Mouse (Mus musculus): ENCODE data around the gene Brip1. TPM values are rescaled to one million over a fixed set of nuclear protein-coding genes. Genes with fewer than 3 reads are reported as not detected.

Gene Brip1
- total and polyA plus RNA-seq, 2 experiments from 2014 or later: 0.31 to 2.0 TPM

DNA sequence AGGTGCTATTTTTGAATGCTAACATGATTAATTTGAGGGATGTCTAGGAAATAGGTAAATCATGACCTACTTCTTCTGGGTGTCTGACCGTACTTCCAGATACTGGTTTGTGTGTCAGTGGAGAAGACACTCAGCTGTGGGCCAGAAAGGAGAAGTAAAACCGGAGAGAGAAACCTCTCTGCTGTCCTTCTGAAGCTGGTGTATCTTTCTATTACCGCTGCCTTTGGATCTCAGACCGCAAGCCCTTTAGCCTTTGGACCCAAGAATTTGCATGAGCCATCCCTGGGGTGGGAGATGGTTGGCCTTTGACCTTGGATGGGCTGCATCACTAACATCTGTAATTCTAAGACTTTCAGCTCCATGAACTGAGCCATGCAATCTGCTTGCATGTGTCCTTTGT lies 93.7 kb downstream of the Brip1 start:
- ATAC-seq (ENCODE audit: insufficient read depth, low read depth) (no peak), DNase-seq (ENCODE audit: low spot score) (no peak)
- Histone ChIP-seq H3K4me2 (ENCODE audit: low read depth, low read length) (no peak overlapping the region), H3K4me1 (ENCODE audit: control insufficient read depth, insufficient read depth) (no peaks in the 10 kb centered on the region), H3K4me3 (ENCODE audit: low read depth, low read length) (no peak overlapping the region), H3K27me3 (ENCODE audit: control insufficient read depth, insufficient read depth, low read length) (no peaks in the 10 kb centered on the region), H3K9ac (replicated peaks; ENCODE audit: low read depth, low read length) (no peak overlapping the region), H3K27ac (ENCODE audit: low read depth) (no peak overlapping the region), H3K36me3 (replicated peaks; ENCODE audit: control insufficient read depth, insufficient read depth, low read length) (no peaks in the 10 kb centered on the region), H3K9me3 (replicated peaks; ENCODE audit: control insufficient read depth, low read length) (no peaks in the 10 kb centered on the region)
- WGBS: 88% methylated on average over 4 of the region's 4 CpGs
- TF ChIP-seq EP300 (IDR thresholded peaks at IDR 0.05; ENCODE audit: low read depth): no peak
- no peak for TF ChIP-seq CTCF (IDR thresholded peaks at IDR 0.05; ENCODE audit: low read depth)

DNA sequence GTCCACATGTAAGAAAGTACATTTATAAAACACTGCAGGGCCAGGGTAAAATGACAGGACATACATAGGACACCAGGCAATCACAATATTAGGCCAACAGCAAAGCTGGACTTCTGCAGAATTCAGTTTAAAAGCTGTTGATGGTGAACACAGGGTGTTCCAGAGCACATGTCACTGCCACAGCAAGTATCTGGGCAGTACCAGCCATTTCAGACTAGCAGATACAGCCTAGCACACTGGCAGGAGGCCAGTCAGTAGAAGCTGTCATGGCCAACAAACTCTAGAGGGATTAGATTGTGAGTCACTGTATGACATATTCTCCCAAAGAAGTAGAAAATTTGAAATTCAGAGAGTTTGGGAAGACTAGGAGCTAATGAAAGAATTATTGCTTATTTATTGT lies 94.4 kb downstream of the Brip1 start:
- Histone ChIP-seq H3K4me1 (ENCODE audit: control insufficient read depth, insufficient read depth) (no peaks in the 10 kb centered on the region), H3K36me3 (replicated peaks; ENCODE audit: control insufficient read depth, insufficient read depth, low read length) (no peaks in the 10 kb centered on the region), H3K9ac (replicated peaks; ENCODE audit: low read depth, low read length) (no peak overlapping the region), H3K9me3 (replicated peaks; ENCODE audit: control insufficient read depth, low read length) (no peaks in the 10 kb centered on the region), H3K27me3 (ENCODE audit: control insufficient read depth, insufficient read depth, low read length) (no peaks in the 10 kb centered on the region), H3K4me3 (ENCODE audit: low read depth, low read length) (no peak overlapping the region), H3K4me2 (ENCODE audit: low read depth, low read length) (no peak overlapping the region), H3K27ac (ENCODE audit: low read depth) (no peak overlapping the region)
- TF ChIP-seq CTCF (IDR thresholded peaks at IDR 0.05; ENCODE audit: low read depth) (no peak), EP300 (IDR thresholded peaks at IDR 0.05; ENCODE audit: low read depth) (no peak)
- ATAC-seq (ENCODE audit: insufficient read depth, low read depth) (no peak), DNase-seq (ENCODE audit: low spot score) (no peak)

DNA sequence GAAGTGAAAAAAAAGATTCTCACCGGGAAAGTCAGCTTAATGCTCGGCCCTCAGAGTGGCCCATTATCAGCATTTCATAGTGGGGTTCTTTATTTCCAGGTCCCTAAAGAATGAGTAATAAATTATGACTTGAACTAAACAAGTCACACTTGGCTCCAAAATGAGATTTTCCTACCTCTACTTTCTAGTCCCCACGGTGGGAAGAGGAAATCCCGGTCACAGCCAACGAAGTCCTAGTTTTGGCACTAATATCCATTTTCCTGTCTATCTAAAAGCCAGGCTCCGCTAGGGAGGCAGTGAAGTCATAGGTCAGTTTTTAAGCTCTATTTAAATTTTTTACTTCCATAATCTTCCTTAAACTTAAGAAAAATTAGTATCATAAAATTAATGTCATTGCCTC lies 99.8 kb downstream of the Brip1 start:
- Histone ChIP-seq H3K36me3 (replicated peaks; ENCODE audit: control insufficient read depth, insufficient read depth, low read length) (peaks cover 4% of the 10 kb centered on the region; the same call in 1 of the 2 replicates), H3K4me1 (ENCODE audit: control insufficient read depth, insufficient read depth) (no peaks in the 10 kb centered on the region), H3K9ac (replicated peaks; ENCODE audit: low read depth, low read length) (no peak overlapping the region), H3K4me2 (ENCODE audit: low read depth, low read length) (no peak overlapping the region), H3K27ac (ENCODE audit: low read depth) (no peak overlapping the region), H3K9me3 (replicated peaks; ENCODE audit: control insufficient read depth, low read length) (0 out of 2 replicates have a peak, but pooled peaks cover 3% of the 10 kb centered on the region), H3K4me3 (ENCODE audit: low read depth, low read length) (no peak overlapping the region), H3K27me3 (ENCODE audit: control insufficient read depth, insufficient read depth, low read length) (no peaks in the 10 kb centered on the region)
- ATAC-seq (ENCODE audit: insufficient read depth, low read depth) (no peak), DNase-seq (ENCODE audit: low spot score) (no peak)
- WGBS: 54% methylated on average over 6 of the region's 6 CpGs
- TF ChIP-seq EP300 (IDR thresholded peaks at IDR 0.05; ENCODE audit: low read depth) (no peak), CTCF (IDR thresholded peaks at IDR 0.05; ENCODE audit: low read depth) (no peak)

DNA sequence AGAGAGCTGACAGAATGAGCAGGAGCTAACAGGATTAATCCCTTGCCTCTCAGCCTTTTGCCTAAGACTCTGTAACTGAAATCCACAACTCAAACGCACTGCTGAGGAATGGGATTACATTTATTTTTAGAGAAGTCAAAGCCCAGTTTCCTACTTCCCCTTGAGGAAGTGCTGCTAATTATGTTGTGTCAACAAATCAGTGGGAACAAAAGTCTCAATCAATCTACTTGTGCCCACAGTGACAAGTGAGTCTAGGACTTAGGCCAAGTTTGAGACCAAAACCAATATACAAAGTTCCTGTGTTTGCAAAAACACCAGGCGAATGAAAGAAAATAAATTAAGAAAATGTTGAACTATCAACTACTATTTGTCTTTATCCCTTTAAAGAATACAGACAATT lies 101.7 kb downstream of the Brip1 start:
- no peaks in the 10 kb centered on the region for H3K4me1 ChIP-seq (ENCODE audit: control insufficient read depth, insufficient read depth)
- no peak overlapping the region for H3K4me2 ChIP-seq (ENCODE audit: low read depth, low read length)
- 0 out of 2 replicates have a peak, but pooled peaks cover 3% of the 10 kb centered on the region for H3K9me3 ChIP-seq (replicated peaks; ENCODE audit: control insufficient read depth, low read length)
- H3K27ac ChIP-seq (ENCODE audit: low read depth): no peak overlapping the region
- no peak for DNase-seq (ENCODE audit: low spot score)
- H3K27me3 ChIP-seq (ENCODE audit: control insufficient read depth, insufficient read depth, low read length): no peaks in the 10 kb centered on the region
- 45% methylated on average over 2 of the region's 2 CpGs for WGBS
- H3K4me3 ChIP-seq (ENCODE audit: low read depth, low read length): no peak overlapping the region
- ATAC-seq (ENCODE audit: insufficient read depth, low read depth): no peak
- peaks cover 4% of the 10 kb centered on the region; the same call in 1 of the 2 replicates for H3K36me3 ChIP-seq (replicated peaks; ENCODE audit: control insufficient read depth, insufficient read depth, low read length)
- H3K9ac ChIP-seq (replicated peaks; ENCODE audit: low read depth, low read length): no peak overlapping the region
- TF ChIP-seq EP300 (IDR thresholded peaks at IDR 0.05; ENCODE audit: low read depth) (no peak), CTCF (IDR thresholded peaks at IDR 0.05; ENCODE audit: low read depth) (no peak)

DNA sequence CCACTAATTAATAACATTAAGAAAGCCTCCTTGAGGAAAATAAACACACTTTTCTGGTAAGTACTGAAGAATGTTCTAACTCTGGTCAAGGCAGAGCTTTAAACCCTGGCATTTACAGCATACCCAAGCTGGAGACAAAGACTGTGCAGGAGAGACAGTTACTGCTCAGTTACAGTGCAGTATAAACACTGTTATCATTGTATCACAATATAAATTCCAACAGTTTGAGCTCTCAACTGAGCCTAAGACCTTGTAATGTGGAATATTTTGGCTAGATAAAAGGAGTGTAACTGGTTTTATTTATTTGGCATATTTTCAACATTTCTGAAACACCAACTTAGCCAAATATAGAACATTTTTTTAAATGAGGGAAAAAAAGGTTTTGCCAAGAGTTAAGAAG lies 112.2 kb downstream of the Brip1 start:
- DNase-seq (ENCODE audit: low spot score): no peak
- TF ChIP-seq CTCF (IDR thresholded peaks at IDR 0.05; ENCODE audit: low read depth) (no peak), EP300 (IDR thresholded peaks at IDR 0.05; ENCODE audit: low read depth) (no peak)
- H3K4me1 ChIP-seq (ENCODE audit: control insufficient read depth, insufficient read depth): no peaks in the 10 kb centered on the region
- H3K36me3 ChIP-seq (replicated peaks; ENCODE audit: control insufficient read depth, insufficient read depth, low read length): no peaks in the 10 kb centered on the region
- H3K27ac ChIP-seq (ENCODE audit: low read depth): no peak overlapping the region
- no peaks in the 10 kb centered on the region for H3K27me3 ChIP-seq (ENCODE audit: control insufficient read depth, insufficient read depth, low read length)
- no peak overlapping the region for H3K4me3 ChIP-seq (ENCODE audit: low read depth, low read length)
- no peak for ATAC-seq (ENCODE audit: insufficient read depth, low read depth)
- no peaks in the 10 kb centered on the region for H3K9me3 ChIP-seq (replicated peaks; ENCODE audit: control insufficient read depth, low read length)
- no peak overlapping the region for H3K9ac ChIP-seq (replicated peaks; ENCODE audit: low read depth, low read length)
- no peak overlapping the region for H3K4me2 ChIP-seq (ENCODE audit: low read depth, low read length)

DNA sequence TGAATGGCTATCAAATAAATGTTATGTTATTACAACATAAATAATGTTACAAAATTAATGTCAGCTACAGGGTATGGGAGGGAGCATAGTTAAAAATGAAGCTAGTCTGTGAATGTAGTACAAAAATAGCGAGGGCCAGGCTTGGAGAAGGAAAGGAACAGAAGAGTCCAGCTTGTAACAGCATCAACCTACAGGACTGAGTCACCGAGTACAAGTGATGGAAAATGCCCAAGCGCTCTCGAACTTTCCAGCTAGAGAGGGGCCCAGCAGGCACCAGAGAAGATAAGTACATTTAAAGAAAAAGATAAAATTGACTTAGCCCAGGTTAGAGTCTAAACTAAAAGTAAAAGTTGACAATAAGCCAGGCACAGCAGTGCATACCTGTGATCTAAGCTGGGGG lies 116.5 kb downstream of the Brip1 start:
- Histone ChIP-seq H3K27me3 (ENCODE audit: control insufficient read depth, insufficient read depth, low read length) (no peaks in the 10 kb centered on the region), H3K4me2 (ENCODE audit: low read depth, low read length) (no peak overlapping the region), H3K4me3 (ENCODE audit: low read depth, low read length) (no peak overlapping the region), H3K36me3 (replicated peaks; ENCODE audit: control insufficient read depth, insufficient read depth, low read length) (no peaks in the 10 kb centered on the region), H3K9ac (replicated peaks; ENCODE audit: low read depth, low read length) (no peak overlapping the region), H3K9me3 (replicated peaks; ENCODE audit: control insufficient read depth, low read length) (no peaks in the 10 kb centered on the region), H3K4me1 (ENCODE audit: control insufficient read depth, insufficient read depth) (no peaks in the 10 kb centered on the region), H3K27ac (ENCODE audit: low read depth) (no peak overlapping the region)
- 21% methylated on average over 4 of the region's 4 CpGs for WGBS
- DNase-seq (ENCODE audit: low spot score) (no peak), ATAC-seq (ENCODE audit: insufficient read depth, low read depth) (no peak)
- TF ChIP-seq CTCF (IDR thresholded peaks at IDR 0.05; ENCODE audit: low read depth): no peak
- no peak for TF ChIP-seq EP300 (IDR thresholded peaks at IDR 0.05; ENCODE audit: low read depth)

Measured in heart, postnatal 0 days (tissue).